Mouse (Mus musculus) liver, postnatal 0 days (tissue): ENCODE data around the gene Slc11a1.

Experiments used
- CTCF ChIP-seq: sonication (generic); IDR thresholded peaks from 2 replicates; pipeline ENCODE4 v1.5.1; 2016; ENCODE audit warnings: antibody characterized with exemption, low read depth
- EP300 ChIP-seq: IDR thresholded peaks from 2 replicates; pipeline ENCODE4 v1.6.1; 2016; ENCODE audit warnings: antibody characterized with exemption, low read depth, mild to moderate bottlenecking

- TF ChIP-seq CTCF (no peak), EP300 (no peak)
These were observed 40.4 kb upstream of the Slc11a1 start for GRCm38 (mm10) chr1:74334607-74335006.
